Mouse (Mus musculus): Measurements from ENCODE around the gene Mx1.

DNA sequence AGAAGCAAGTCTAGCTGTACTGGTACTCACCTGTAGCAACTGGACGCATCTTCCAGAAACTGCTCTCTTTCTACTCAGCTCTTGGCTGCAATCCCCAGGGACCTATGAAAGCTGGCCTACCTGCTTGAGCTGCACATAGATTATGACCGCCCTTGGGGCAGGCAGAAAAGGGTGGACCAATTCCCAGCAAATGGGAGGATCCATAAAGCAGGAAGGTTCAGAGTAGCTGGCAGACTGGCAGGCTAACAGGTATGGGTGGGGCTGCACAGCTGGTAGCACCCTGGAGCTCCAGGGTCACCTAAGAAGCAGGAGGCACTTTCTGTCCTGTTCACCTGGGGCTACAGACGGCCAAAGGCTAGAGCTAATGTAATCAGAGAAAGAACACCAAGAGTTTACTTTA is 42.1 kb upstream of the Mx1 start:
- TF ChIP-seq CTCF (IDR thresholded peaks at IDR 0.05; ENCODE audit: insufficient read depth, low read depth, low read length) (no peak), POLR2A (IDR thresholded peaks at IDR 0.05; ENCODE audit: insufficient read depth, low read depth, low read length) (no peak)

Measured in olfactory bulb, adult 2 months (tissue).